Mouse (Mus musculus): ENCODE results near the gene Aspscr1. TPM values are rescaled to one million over a fixed set of nuclear protein-coding genes. Genes with fewer than 3 reads are reported as not detected.
A peak's percentile ranks its signal among the peaks of the same experiment; 100 is the strongest.

Gene Aspscr1
- total RNA-seq, 2 experiments from 2014 or later: 63.1 to 70.2 TPM

- ATAC-seq (ENCODE audit: poor library complexity, severe bottlenecking): no peak
These were observed 4.2 kb downstream of the Aspscr1 start for GRCm38 (mm10) chr11:120676951-120677350.

DNA sequence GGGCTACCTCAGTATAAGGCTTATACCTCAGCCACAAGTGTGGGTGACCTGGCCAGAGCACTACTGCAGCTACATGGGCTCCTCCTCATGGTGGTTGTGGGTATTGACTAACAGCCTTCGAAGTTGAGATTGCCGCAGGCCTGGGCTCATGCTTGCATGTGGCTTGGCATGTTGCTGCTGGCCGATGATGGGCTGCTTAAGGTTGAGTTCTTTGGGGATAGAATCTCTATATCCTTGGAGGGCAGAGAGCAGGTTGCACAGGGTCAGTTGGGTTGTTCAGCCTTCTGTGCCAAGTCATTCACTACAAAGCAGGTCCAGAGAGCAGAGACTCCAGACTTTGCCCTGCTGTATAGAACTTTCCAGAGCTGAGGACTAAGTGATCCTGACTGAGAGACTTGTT is 7.1 kb downstream of the Aspscr1 start:
- peak; percentile 77 for ATAC-seq (ENCODE audit: poor library complexity, severe bottlenecking)

GRCm38 (mm10) chr11:120682683-120683082 is 9.9 kb downstream of the Aspscr1 start:
- ATAC-seq (ENCODE audit: poor library complexity, severe bottlenecking): no peak

DNA sequence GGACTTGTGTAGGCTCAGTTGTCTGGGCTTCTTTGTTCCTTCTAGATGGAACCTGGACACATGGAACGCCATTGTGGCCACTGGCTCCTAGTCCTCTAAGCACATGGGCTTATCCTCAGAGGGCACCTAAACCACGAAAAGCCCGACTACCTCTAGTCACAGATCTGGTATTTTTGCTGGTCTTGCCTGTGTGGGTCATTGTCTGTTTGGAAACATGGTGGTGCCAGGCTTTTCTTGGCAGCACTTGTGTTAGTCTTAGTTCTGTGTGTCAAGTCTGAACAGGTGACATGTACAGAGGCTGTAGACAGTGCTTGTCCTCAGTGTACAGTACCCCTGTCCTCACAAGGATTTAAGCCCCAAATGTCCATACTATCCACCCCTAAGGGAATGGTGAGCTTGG is 10.8 kb downstream of the Aspscr1 start:
- ATAC-seq (ENCODE audit: poor library complexity, severe bottlenecking): no peak

DNA sequence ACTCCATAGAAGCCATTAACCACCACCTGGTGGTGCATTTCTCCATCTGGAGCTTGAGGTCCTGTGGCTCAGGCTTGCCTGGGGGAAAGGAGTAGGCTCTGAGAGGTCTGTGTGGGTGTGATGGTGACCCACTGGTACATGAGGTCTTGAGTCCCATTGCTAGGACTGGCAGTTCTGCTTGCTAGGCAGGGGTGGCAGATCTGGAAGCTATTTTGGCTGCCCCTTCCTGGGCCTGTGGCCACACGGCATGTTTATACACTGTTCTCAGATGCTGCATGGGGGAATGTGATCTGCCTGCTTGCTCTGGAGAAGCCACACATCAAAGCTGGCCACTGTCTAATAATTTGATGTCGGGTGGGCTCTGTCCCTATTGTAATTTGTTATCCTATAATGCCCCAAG is 11.3 kb downstream of the Aspscr1 start:
- no peak for ATAC-seq (ENCODE audit: poor library complexity, severe bottlenecking)

DNA sequence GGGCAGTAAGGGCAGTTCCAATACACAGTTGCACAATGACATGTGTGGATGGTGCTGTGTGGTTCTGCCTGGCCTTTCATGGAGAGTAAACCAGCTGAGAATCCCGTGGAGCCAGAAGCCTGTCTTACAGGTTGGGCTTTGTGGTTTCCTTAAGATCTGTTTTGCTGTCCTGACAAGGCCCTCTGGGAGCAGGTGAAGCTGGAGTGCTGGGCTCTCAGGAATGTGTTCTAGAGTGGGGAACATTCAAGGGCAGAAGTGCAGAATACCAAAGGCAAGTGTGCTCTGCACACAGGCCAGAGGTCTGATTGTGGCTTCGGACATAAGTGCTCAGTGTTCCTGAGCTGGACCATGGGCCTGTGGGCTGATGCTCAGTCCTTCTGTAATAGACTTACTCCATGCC is 11.9 kb downstream of the Aspscr1 start:
- no peak for ATAC-seq (ENCODE audit: poor library complexity, severe bottlenecking)

GRCm38 (mm10) chr11:120686650-120687272 is 14.0 kb downstream of the Aspscr1 start:
- no peak for ATAC-seq (ENCODE audit: poor library complexity, severe bottlenecking)

DNA sequence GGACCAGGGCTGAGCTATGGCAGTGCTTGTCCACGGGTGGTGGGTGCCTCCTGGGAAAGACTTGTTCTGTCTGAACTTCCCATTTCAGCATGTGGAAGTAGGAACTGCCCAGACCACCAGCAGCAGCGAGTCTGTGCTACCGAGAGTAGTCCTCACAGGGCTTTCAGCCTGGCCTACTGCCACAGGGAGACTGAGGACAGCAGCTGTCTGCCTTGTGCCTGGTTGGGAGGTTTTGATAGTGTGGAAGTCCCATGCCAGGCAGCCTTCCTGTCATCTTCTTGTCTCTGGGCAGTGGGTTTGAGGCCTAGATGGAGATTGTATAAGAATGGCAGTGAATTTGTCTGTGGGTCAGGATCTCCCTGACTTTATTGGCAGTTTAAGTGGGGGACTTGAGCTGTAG is 16.6 kb downstream of the Aspscr1 start:
- no peak for ATAC-seq (ENCODE audit: poor library complexity, severe bottlenecking)

DNA sequence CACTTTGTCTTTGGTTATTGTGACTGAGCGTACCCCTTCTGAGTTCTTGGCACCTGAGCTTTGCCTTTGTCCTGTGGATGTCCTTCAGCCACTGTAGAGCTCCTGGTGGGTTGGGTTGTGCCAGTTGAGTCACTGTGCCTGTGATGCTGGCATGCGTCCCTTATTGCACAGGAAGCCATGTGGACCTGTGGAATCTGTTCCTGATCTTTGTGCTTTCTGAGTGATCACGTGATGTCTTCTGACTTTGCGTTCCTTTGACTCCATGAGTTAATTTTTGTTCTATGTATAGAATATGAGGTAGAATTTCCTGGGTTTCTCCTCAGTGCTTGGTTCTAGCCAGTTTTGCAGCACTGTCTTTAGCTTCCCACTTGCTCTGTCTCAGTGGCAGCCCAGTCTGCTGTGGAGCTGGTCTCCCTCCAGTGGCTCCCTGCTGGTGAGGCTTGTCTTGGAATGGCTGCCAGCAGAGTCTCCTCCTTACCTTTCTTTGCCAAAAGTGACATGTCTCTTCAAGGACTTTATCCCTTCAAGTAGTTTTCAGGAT is 19.8 kb downstream of the Aspscr1 start:
- ATAC-seq (ENCODE audit: poor library complexity, severe bottlenecking): no peak

- no peak for ATAC-seq (ENCODE audit: poor library complexity, severe bottlenecking)
These were observed 20.7 kb downstream of the Aspscr1 start for GRCm38 (mm10) chr11:120693461-120693860.

DNA sequence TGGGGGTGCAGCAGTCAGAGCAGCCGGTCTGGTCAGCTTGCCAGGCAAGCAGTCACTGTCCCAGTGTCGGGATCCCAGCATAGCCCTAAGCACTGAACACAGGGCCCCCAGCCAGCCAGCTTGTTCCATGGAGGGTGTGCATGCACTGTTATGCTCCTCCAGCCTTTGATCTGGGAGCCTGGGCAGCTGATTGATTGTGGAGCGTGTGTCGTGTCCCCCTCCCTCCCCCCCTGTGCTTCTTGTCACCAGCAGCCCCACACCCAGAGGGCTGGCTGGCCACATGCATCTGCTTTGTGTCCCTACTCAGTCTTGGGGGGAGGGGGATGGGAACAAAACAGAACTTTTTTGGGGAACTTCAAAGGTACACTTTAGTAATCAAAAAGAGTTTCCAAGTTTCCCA is 22.4 kb downstream of the Aspscr1 start:
- no peak for ATAC-seq (ENCODE audit: poor library complexity, severe bottlenecking)

DNA sequence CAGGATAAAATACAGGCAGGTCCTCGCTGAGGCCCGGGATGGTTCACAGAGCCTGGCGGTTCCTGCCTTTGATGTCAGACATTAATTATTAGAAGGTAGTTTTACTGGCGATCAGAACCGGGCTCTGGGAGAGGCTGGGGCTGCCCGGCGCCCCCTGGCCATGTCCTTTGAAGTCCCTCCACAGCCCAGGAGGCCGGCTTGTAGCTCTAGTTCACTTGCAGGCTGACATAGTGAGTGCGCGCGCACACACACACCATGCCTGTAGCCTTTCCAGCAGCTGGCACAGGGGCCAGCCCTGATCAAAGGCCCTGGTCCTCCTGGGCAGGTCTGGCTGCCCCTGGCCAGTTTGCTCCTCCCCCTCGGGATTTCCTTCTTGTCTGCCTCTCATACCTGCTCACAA is 22.9 kb downstream of the Aspscr1 start:
- ATAC-seq (ENCODE audit: poor library complexity, severe bottlenecking): no peak

GRCm38 (mm10) chr11:120696568-120696967 is 23.8 kb downstream of the Aspscr1 start:
- ATAC-seq (ENCODE audit: poor library complexity, severe bottlenecking): no peak

- no peak for ATAC-seq (ENCODE audit: poor library complexity, severe bottlenecking)
These were observed 25.0 kb downstream of the Aspscr1 start for GRCm38 (mm10) chr11:120697741-120698140.

- ATAC-seq (ENCODE audit: poor library complexity, severe bottlenecking): no peak
These were observed 31.1 kb downstream of the Aspscr1 start for GRCm38 (mm10) chr11:120703696-120704454.

DNA sequence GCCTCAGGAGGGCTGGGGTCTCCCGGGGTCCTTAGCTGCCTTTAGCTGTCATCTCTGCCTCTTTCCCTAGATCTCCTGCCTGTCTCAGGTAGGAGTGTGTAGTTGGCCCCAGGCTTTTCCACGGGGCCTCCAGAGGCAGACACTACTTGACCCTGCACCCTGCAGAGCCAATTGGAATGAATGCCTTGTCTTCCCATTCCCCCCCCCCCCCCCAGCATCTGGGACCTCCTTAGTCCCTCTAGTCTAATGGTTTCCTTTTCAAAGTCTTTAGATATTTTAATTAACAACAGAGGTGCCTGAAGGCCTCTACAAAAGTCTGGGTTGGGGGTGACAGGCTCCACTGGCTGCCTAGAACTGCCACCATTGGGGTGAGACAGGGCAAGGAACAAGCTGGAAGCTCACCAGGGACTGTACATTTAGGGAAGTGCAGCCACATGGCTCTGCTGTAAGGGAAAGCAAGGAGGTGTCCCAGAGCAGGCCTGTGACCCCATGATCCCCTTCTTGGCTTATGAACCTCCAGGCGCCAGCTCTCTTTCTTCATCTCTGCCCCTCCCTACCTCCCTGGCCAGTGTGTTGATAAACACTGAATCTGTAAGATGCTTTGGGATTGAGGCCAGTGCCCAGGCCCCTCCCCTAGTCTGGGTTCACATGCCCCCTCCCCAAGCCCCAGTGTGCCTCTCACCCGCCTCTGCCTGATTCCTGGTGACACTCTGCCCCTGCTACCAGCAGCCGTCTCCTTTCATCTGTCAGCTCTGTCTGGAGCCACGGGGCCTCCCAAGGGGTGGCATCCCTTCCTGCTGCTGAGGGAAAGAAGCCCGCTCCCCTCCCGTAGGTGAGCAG is 31.9 kb downstream of the Aspscr1 start:
- ATAC-seq (ENCODE audit: poor library complexity, severe bottlenecking): no peak

GRCm38 (mm10) chr11:120706120-120706519 is 33.3 kb downstream of the Aspscr1 start:
- ATAC-seq (ENCODE audit: poor library complexity, severe bottlenecking): no peak

DNA sequence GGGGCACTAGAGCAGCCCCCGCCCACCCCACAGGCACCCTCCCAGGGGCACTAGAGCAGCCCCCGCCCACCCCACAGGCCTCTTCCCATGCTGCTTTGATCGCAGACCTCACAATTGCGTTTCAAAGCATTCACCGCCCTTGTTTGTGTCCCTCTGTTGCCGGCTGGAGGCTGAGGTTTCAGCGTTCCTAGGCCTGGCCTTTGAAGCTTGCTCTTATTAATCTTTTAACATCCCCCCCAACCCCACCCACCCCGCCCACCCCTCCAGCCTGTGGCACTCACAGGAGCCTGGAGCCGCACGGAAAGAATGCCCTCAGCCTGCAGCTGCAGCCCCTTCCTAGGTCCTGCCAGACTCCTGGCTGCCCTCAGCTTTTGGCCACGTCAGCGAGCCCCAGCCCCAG is 34.5 kb downstream of the Aspscr1 start:
- ATAC-seq (ENCODE audit: poor library complexity, severe bottlenecking): no peak

DNA sequence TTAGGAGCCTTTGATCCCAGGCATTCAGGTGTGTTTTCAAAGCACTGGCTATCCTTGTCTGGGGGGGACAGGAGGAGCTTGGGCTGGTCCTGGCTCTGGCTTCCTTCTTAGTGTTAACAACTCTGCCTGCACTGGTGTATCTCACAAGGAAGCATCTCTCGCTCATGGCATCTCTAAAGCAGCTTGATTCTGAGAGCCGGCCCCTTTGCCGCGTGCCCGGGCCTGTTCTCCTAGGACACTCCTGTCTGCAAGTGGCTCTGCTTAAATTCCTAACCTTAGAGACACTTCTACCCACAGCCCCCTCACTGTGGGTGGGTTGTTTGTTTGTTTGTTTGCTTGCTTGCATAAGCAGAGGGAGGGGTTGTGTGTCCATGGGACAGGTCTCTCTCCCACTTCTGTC is 35.2 kb downstream of the Aspscr1 start:
- no peak for ATAC-seq (ENCODE audit: poor library complexity, severe bottlenecking)

DNA sequence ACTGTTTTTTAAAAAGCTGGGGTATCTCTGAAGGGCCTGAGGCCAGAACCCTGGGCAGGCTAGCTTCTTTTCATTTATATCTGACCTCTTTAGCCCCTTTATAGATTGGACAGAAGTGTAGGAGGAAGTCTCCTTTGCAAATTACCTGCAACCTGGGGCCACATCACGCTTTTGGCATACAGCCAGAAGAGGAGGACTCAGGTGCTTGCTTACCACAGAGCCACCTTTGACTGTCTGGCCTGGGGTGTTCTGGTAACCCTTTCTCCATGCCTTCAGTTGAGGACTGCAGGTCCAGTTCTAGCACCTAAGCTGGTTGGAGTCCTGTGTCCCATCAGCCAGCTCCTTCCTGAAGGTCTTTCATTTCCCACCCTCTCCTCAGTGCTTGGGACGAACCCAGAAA is 36.8 kb downstream of the Aspscr1 start:
- ATAC-seq (ENCODE audit: poor library complexity, severe bottlenecking): no peak

GRCm38 (mm10) chr11:120710672-120711071 is 37.9 kb downstream of the Aspscr1 start:
- ATAC-seq (ENCODE audit: poor library complexity, severe bottlenecking): no peak
